Mouse (Mus musculus) brain, embryonic 14.5 days (tissue): ENCODE measurements at regions not wholly inside any gene's neighbourhood (a gene's known extent, or its start where the extent isn't known, plus 50 kb on each side); places are given as distances from the start of the nearest gene placed in this dataset.

Experiments used
- CTCF ChIP-seq: fragments of 200-500 bp; IDR thresholded peaks from 2 replicates; pipeline ENCODE4 v1.5.1; 2012; ENCODE audit warnings: inconsistent platforms, mild to moderate bottlenecking, moderate library complexity, borderline replicate concordance; ENCODE audit not compliant: insufficient read depth, insufficient read length; ENCODE audit errors: extremely low read depth
- POLR2A ChIP-seq: fragments of 200-500 bp; IDR thresholded peaks from 2 replicates; pipeline ENCODE4 v1.6.1; 2012; ENCODE audit warnings: mild to moderate bottlenecking, inconsistent platforms, borderline replicate concordance; ENCODE audit not compliant: poor library complexity, insufficient read depth, insufficient read length, severe bottlenecking; ENCODE audit errors: extremely low read depth

GRCm38 (mm10) chr16:64318796-64319493, 283.3 kb downstream of the Csnka2ip start:
- no peak for TF ChIP-seq CTCF
- TF ChIP-seq POLR2A = no peak
